Mouse (Mus musculus): ENCODE results near the gene Plcl2. TPM values are rescaled to one million over a fixed set of nuclear protein-coding genes. Genes with fewer than 3 reads are reported as not detected.

Plcl2 gene
- total RNA-seq, 1 experiment from 2014 or later = 53.1 TPM

- no peak for DNase-seq
These were observed 10.0 kb upstream of the Plcl2 start for GRCm38 (mm10) chr17:50499091-50499790.

DNA sequence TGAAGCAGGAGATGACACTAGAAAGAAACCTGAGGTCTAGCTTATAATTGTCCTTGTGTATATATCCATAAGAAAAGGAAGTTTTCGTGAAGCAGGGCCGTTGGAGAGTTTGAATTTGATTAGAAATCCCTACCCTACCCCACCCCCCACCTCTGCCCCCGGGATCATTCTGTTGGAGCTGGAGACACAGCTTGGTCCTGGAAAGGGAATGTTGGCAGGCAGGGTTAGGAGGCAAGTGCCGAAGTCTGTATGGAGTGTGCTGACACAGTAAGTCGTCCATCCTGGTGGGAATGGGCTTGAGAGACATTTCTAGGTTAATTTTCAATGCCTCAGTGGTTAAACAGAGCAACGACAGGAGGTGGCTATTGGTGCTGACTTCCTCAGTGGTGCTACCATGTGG, 8.4 kb upstream of the Plcl2 start:
- DNase-seq = no peak

DNA sequence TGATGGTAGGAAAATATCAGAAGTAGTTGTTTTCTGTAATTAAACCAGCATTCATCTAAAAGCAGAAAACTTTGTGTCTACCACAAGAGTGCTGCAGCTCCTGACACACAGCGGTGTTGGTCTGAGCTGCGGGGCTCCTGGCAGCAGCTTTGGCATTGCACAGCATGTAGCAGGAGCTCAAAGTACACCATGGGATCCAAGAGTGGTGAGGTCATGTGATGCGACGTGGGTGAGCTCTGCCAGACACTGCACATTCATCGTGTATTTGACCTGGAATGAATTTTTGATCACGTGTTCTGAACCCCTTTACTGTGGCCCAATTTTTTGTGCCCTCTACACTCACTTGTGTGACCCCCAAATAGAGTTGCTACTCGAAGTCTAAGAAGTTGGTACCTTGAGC, 6.1 kb upstream of the Plcl2 start:
- DNase-seq = no peak

GRCm38 (mm10) chr17:50504070-50504846, 4.9 kb upstream of the Plcl2 start:
- DNase-seq = no peak

DNA sequence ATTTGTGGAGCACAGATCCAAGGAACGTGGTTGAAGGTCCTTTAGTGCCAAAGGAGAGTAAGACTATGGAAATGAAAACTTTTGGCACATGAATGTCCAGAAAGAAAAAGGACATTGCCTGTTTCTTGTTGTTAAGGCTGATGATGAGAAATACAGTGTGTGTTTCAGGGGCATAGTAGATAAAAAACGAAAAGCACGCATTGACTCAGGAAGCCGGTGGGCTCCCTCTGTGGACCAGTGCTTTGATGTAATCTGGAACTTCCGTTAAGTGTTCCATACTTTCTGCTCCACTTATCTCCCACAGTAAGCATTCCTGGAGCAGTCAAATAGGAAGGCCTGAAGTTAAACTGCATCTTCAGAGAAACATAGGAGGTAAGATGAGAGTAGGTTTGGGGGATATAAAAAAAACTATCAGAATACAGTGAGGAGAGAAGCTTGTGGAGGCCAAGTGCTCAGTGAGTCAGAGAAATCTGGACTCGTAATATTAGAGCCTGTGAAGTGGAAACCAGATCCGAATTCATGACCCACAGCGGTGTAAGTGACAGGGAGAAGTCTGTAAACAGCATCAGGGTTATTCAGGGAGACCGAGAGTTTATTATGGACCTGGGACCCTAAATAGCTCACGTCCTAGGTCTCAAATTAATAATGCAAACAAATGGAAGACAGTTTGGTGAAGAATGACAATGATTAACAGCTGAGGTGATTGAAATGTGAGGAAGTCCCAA, 3.1 kb upstream of the Plcl2 start:
- DNase-seq = no peak

DNA sequence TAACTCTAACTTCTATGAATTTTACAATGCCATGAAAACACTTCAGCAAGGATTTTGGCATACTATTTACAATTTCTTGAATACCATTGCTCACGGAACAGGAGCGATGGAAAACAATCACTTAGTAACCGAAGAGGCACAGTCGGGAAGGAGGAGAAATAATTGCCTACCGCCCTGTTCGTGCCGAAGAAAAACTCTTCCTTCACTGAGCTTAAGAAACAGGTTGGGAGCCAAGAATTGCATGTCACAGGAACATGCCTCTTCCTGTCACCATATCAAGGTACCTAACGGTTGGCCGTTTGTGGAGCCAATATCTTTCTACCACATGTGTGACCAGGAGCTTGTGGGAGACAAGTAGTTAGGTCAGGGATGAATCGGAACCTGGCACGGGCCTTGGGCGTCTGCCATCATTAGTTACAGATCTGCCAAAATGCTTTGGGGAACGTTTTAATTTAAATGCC, 2.3 kb upstream of the Plcl2 start:
- DNase-seq = peak; percentile 54

GRCm38 (mm10) chr17:50508055-50508774, 988 bp upstream of the Plcl2 start:
- DNase-seq = peak; percentile 69

- peak; percentile 88 for DNase-seq
These were observed 390 bp upstream of the Plcl2 start for GRCm38 (mm10) chr17:50508775-50509250.

- DNase-seq = no peak
These were observed 1.1 kb downstream of the Plcl2 start for GRCm38 (mm10) chr17:50510279-50510678.

DNA sequence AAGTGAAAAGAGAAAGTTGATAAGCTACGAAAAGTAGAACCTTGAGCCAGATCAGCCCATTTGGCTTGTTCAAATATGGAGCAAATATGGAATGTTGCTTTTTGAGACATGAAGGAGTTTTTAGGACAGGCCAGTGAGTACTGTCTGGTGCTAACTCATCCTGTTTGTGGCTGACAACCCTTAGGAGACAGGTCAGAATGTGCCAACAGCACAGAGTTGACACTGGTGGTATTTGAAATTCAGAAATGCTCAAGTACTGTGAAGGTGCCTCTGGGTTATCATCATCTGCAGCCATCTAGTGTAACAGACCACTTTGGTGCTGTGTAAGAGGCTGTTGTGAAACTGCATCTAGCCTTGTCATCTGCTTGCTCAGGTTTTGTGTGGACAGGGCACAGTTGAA, 1.5 kb downstream of the Plcl2 start:
- DNase-seq = peak; percentile 32

DNA sequence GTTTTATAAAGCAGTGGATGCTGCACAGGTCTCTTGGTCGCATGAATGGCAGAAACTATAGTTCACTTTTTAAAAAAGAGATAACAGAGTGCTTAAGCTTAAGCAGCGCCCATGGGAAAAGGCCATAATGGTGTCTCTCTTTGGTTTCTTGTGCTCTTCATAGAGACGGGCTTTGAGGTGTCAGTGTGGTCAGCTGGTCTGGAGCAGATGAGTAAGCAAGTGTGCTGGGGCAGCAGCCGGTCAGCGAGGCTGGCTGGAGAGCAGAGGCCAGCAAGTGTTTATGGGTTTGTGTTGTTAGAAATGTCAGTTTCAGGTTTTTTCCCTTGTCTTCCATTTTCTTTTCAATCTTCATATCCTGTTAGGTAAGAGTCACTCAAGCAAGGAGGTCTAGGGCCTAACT, 3.0 kb downstream of the Plcl2 start:
- DNase-seq = peak; percentile 63

DNA sequence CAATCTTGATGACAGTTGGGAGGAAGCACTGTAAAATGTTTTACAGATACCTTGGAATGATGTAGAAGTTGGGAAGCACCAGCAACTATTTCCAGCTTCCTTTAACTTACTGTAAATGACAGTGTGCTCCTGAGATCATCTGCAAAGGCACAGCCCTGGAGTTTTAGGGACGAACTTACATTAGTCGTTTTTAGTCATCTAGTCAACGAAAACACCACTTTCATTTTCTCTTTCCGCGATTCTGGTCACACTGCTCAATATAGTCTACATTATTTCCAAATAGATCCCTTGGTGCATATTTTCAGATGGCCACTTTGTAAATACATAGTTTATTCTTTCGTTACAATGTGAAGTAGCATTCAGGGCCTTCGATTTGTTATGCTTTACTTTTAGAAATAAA, 3.6 kb downstream of the Plcl2 start:
- no peak for DNase-seq

DNA sequence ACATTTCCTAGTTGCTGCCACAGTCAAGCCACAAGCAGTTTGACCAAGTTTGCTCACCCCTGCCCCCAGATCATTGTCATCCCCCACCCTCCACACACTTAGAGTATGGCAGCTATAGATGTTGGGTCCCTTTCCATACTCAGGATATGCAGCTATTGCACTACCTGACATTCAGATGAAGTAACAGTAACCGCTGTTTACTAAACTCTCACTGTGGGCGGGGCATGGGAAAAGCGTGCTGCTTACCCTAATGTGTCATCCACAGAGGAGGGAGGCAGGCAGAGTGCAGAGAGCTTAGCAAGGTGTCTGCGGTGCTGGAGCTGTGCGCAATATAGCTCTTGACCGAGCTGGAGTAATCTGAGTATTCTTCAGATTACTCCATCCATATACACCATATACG, 4.2 kb downstream of the Plcl2 start:
- peak; percentile 47 for DNase-seq

DNA sequence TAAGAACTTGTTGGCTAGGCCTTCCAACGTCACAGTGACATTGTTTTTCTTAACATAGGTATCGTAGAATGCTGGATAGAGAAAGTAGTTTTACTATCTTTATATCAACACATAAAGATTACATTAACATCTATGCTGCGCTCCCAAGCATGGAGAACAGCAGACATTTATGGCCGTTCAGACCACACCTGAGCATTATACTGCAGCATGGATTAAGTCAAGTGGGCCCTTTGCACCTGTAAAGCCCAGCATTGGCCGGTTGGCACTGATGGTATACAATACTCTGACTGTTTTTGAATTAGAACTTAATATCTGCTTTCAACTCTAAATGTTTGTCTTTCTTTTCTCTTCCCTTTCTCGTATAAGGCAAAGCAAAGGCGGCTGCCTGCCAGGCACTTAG, 4.8 kb downstream of the Plcl2 start:
- DNase-seq = no peak

- DNase-seq = no peak
These were observed 6.7 kb downstream of the Plcl2 start for GRCm38 (mm10) chr17:50515926-50516325.

- no peak for DNase-seq
These were observed 8.7 kb downstream of the Plcl2 start for GRCm38 (mm10) chr17:50517781-50518415.

DNA sequence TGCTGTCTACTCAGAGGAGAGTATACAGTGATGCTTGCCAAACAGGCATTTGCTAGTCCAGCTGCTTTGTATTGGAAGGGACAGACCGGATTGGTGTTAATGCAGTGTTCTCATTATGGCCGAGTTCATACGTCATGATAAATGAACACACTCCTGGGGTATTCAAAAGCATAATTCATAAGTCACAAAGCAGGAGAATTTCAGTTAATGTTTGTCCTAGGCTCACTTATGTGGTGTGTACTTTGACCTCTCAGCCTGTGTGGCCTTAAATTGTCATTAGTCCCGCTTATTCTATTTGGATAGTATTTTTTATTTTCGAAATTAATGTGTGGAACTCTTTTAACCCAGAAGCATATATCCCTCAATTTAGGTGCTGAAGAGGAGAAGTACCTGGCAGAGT, 10.4 kb downstream of the Plcl2 start:
- DNase-seq = no peak

DNA sequence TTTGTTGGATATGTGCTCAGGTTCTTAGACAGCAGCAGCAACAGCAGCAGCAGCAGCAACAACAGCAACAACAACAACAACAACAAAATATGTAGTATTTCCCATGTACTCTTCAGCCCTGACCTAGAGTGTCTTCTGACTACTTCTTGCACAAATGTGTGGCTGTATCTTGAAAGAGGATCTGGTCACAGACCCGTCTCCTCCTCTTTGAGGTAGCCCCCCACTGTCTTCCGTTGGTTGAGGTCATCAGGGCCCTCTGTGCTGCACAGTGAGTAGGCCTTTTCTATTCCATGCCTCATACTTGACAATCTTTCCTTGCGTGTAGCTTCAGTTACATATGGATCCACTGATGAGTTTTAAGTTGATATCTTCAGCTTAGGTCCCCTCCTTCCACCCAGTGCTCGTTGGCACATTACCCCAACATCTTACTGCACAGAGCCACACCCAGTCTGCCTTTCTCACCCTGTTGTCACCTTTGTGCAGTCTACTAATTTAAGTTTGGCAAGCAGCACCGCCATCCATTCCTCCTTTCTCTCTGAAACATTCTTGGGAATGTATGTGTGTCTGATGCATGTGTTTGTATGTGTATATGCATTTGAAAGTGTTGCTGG, 13.4 kb downstream of the Plcl2 start:
- DNase-seq = no peak

- no peak for DNase-seq
These were observed 15.8 kb downstream of the Plcl2 start for GRCm38 (mm10) chr17:50524970-50525369.

DNA sequence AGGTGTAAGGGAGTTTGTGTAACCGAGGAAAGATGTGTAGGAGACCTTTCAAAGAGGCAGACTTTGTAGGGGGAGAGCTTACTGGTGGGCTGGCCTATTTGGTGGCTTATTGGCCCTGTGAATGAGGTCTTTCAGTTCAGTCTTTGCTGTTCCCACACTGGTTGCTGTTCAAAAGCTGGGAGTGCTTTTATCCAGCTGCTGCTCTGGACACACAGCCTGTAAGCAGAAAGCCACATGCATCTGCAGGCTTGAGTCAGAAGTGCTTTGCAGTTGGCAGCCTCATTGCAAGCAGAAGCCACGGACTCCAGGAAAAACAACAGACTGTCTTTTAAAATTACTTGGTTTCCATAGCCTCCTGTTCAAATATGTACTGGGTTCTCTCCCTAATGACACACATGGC, 16.6 kb downstream of the Plcl2 start:
- DNase-seq = peak; percentile 8

DNA sequence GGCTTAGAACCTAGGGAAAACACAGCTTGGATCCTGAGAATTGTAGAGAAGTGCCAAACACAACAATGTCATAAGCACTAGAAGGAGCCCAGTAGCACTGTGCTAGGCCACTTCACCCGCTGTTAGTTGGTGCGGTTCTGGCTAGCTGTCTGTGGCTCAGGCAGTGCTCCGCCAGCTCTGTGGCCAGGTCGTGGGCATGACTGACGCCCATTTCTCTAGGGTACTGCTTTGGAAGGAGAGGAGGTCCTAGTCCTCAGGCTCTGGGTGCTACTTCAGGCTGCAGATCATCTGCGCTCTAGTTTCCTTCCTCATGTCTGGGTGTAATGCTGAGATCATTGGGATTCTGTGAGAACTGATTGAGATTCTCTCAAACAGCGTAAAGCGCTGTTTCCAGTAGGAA, 20.9 kb downstream of the Plcl2 start:
- no peak for DNase-seq
